Mouse (Mus musculus): ENCODE measurements around the gene Ncoa4.

DNA sequence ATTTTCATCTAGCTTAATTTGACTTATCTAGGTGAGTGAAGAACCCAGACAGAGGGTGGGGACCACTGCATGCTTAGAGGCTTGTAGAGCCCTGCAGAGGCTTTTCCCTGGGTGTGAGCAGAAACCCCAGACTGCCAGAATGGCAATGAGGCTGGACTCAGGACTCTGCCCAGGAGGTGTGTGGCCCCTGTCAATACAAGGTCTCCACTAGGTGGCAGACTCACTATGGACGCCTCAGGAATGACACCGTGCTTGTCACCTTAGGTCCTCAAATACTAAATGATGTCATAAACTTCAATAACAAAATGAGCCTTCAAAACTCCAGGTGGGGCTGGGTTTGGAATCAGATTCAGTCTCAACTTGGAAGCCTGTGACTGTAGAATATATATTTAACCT, 37.7 kb upstream of the Ncoa4 start:
- TF ChIP-seq POLR2A (IDR thresholded peaks at IDR 0.05; ENCODE audit: low read depth, low read length) (no peak), CTCF (conservative IDR thresholded peaks at IDR 0.05; ENCODE audit: insufficient read depth, insufficient read length, low read depth, low read length) (peak; percentile 80)

Data from kidney, adult 2 months (tissue).